Mouse (Mus musculus) mouse embryonic stem cell (cell line): ENCODE measurements around the gene Capn7.

Experiments used
- in situ Hi-C, 2 experiments: fragments of 300-500 bp; cut with MboI; formaldehyde crosslinking; loops; 1 replicate in 1 of 2; 3 replicates in 1 of 2; pipeline ENCODE4 v1.14.3; 2019 to 2020; ENCODE audit warnings: low sequenced_read_pairs in 2 of 2, low pct_unique_long_range_greater_than_20kb in 1 of 2, mixed read lengths in 1 of 2; ENCODE audit not compliant: unreplicated experiment in 1 of 2

Gene Capn7

DNA sequence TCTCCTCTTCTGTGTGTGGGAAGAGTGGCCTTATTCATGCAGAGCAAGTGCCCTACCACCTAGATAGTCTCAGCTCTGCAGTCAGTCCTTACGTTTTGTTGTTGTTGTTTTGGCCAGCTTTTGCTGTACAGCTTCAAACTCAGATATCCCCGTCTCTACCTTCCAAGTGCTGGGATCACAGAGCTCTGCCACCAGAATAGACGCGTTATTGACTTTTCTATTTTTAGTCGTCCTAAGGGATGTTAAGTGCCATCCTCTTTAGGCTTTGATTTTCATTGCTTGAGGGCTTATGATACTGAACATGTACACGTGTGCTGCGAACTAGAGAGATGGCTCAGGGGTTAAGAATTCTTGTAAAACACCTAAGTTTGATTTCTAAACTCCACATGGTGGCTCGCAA, 6.8 kb downstream of the Capn7 start:
- in situ Hi-C loops, result no loop called here

DNA sequence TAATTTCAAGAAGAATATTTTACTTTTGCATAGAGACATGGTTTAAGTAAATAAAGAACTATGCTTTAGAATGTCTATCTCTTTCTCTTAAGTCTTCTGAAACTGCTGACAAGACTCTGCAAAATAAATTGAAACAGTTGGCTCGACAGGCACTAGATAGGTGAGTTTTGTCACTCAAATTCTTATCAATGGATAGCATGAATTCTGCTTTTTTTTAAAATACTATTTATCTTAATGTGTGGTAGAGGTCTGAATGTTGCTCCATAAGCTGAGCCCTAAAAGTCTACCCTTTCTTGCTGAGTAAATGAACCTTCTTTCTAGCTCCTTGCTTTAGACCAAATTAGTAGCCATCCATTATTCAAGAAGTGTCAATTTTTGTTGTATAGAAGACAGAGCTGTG, 8.9 kb downstream of the Capn7 start:
- in situ Hi-C loops, result no loop called here

DNA sequence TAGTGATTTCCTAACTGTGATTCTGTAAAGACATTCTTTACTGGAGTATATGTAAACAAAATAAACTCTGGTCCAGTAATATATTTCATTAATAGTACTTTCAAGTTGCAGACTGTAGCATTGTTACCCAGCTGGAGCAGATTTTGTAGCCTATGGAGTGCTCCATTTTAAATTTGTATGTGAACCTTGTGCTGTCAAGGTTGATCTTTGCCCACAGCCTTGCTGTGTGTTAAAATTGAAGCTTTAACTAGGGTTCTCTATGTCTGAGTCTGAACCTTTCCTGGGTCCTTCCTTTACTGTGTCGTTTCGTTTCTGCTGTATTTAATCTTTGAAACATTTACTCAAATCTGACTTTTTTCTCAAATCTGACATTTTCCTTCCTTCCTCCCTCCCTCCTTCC, 25.8 kb downstream of the Capn7 start:
- in situ Hi-C loops, result no loop called here

DNA sequence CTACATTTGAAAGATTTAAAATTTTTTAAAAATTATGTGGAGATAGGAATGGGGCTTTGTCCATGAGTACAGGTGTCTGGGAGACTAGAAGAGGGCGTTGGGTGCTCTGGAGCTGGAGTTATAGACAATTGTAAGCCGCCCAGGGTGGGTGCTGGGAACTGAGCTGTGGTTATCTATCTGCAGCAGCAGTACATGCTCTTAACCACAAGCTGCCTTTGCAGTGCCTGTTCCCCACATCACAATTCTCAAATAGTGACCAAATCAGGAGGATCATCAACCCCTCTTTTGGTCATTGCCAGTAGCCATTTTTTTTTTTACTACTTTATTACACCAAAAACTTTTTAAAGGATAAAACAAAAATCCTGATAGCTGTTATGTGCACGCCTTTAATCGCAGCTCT, 28.2 kb downstream of the Capn7 start:
- in situ Hi-C loops, result no loop called here

DNA sequence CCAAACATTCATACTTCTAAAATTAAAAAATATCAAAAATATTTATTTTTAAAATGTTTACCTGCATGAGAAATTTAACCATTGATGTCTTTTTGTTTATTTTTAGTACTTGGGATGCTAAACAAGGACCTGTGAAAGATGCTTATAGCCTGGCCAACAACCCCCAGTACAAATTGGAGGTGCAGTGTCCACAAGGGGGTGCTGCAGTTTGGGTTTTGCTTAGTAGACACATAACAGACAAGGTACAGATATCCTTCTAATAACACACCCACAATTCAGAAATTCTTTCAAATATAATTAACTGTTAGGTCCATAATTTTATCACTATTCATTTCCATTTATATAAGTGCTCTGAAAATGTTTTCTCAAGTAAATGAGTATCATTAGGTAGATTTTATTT, 28.9 kb downstream of the Capn7 start:
- in situ Hi-C loops, result no loop called here

DNA sequence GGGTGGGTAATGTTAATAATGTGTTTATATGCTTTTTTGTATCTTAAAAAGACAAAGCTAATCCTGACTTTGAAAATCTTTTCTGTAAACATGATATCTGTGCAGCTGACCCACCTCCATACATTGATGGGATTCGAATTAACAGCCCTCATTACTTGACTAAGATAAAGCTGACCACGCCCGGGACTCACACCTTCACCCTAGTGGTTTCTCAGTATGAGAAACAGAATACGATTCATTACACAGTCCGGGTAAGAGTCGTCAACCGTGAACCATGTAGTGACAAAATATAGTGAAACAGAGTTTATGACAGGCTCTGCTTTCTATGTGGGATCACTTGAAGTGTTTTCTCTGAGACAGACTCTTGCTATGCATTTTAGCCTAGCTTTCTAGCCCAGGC, 31.5 kb downstream of the Capn7 start:
- in situ Hi-C loops, result no loop called here

DNA sequence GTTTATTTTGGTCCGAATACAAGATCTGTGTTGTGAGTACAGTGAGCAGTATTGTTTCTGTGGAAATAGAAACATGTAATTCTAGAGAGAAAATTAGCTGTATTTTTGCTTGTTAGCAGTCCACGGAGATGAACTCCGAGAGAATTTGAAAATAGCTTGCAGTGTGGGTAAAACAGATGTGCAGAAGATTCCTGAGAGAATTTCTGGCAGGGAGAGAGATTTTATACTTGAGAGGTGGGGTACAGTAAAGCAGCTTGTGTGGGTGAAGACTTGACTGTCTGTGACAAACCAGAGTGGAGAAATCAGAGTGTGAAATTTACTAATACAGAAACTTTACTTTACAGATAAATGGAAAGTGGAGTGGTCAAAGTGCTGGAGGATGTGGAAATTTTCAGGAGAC, 32.9 kb downstream of the Capn7 start:
- in situ Hi-C loops, result no loop called here

DNA sequence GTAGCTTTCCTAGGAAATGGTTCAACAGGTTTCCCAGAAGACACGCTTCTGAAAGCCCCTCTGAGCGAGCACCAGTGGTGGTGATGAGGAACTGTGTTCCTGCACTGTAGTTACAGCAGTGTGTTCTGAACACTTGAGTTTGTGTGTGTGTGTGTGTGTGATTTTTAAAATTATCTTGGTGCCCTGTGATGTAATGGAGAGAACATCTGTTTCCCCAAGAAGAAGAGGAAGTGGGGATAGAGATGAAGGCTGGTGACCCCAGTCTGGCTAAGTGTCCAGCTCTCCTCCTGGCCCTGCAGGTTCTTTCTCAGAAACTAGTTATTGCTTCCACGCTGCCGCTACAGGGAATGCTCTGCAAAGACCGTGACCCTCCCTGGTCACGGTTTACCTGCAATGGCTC, 38.0 kb downstream of the Capn7 start:
- in situ Hi-C loops, result no loop called here

DNA sequence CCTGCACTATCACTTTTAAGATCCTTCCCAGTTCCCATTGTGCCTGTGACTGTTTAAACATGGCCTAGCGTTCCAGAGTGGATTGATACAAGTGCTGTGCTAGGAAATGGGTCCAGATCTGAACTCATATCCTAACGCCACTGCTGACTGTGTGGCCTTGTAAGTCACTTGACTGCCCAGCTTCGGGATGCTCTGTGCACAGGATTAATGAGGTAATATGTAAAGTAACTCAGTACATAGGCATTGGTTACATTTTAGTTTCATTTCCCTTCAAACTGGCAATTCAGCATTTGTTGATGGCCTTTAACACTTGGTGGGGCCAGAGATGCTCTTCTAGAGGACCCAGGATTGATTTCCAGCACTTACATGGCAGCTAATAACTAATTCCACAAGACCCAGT, 39.9 kb downstream of the Capn7 start:
- in situ Hi-C loops, result no loop called here

DNA sequence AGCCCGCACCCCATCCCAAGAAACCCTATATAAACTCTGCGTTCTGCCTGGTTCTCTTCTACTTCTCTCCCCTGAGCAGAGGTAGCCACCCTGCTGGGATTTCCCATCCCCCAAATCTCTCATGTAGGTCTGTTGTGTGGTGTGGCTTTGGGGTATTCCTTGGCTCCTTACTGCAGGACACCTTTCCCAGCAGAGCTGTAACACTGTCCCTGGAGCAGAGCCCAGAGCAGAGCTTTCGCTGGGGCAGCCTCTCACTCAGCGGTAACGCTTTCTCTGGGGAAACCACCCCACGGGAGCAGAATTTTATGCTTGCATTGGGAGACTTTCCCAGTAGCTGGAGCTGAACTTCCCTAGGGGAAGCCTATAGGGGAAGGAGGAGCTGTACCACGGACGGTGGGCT, 45.8 kb downstream of the Capn7 start:
- in situ Hi-C loops, result no loop called here

DNA sequence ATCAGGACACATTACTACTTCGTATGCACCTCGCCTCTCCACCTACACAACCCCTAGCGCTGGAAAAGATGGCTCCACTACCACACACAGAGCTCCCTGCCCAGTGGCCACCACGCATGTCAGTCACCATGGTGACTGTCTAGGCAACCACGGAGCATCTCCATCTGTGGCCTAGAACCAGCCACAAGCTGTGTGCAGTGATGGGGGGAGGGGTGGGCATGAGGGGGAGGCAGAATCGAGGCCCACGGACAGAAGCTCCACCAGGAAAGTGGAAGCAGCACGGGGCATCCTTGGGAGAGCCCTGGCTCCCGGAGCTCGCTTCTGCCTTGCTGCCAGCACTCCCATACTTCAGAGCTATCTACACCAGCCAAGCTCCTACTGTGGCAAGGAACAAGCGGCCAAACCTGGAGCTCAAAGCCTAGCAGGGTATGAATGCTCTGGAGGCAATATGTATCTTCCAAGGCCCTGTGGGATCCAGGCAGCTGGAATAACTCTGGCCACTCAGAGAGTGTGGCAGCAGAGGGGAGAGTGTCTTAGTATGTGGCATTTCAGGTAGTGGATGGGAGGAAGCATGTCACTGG, 47.1 kb downstream of the Capn7 start:
- in situ Hi-C loops, result no loop called here

DNA sequence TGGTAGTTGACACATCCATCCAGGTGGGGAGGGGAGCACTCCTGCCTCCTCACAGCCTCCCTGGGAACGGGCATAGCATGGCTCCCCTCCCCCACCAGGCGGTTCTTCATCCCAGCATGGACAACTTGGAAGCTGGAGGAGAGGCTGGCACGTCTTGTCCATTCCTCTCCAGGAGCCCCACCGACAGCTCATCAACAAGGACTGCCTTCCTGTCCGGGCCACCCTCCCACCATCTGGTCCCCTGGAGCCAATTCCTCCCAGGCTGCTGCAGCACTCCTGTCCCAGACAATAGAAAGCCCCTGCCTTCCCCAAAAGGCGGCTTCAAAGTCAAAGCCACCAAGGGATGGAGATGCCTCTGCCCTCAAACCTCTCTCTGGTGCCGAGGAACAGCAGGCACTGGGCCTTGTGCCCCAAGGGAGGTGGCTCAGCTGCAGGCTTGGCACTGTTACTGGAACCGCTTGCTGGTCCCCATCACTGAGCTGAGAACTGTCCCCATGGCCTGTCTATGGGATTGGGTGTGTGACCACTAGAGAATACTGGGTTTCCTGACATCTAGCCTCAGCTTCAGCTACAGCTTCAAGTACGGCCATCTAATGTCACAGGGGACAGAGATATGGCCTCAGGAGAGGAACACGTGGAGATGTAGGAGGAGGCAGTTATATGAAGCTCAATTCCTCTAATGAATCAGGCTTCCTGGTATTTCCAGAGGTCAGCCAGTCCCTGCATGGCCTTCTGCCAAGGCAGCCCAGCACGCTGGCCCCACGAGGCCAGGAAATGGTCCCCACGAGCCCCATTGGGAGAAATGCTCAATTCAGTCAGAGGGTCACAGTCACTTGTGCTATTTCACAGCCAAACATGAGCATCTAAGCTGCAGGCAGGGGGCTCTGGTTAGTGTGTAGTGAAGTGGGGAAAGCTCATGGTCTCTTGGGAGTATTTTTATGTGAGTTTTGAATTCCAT, 48.2 kb downstream of the Capn7 start:
- in situ Hi-C loops, result no loop called here

DNA sequence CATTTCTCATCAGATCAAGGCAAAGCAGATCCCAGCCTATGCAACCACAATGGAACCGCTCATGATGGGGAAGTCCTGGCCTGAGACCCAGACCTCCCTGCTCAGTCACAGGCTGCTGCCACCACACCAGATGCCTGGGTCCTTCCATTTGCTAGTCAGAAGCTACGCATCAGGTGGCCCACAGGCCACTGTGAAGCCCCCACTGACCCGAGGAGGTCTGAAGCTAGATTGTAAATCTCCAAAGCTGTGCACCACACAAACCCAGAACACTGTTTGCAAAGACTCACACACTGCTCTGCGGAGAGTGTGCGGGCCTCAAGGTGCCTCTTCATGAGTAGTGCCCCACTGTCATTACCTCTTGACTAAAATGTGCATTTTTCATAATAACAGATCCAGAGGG, 49.0 kb downstream of the Capn7 start:
- in situ Hi-C loops, result no loop called here

DNA sequence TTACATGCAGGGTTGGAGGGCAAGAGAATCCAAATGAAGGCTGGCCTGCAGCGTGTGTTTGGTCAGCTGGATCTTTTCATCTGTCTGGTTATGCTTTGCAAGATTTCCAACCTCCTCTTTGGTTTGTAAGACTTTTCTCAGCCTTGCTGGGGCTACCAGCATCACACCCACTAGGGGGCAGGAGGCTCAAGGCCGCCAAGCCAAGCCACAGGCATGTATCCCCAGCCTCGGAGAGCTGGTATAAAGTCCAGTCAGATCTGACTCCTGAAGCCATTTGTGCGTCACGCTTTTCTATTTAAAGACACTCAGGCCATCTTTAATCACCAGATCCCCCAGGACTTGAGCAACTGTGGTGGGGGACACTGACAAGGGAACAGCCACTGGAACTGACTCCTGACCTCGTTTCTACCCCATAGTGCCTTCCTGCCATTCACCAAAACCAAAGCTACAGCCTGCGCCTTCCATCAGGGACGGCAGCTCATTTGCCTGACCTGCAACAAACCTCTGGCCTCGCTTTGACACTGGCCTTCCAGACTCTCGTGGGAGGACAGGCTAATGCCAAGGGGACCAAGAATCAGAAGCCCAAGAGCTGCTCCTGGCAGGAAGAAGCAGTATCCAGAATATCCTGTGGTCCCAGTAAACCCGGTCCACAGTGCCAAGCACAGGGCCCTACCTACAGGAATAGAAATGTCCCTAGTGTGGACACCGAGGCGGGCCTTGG, 49.7 kb downstream of the Capn7 start:
- in situ Hi-C loops, result no loop called here

DNA sequence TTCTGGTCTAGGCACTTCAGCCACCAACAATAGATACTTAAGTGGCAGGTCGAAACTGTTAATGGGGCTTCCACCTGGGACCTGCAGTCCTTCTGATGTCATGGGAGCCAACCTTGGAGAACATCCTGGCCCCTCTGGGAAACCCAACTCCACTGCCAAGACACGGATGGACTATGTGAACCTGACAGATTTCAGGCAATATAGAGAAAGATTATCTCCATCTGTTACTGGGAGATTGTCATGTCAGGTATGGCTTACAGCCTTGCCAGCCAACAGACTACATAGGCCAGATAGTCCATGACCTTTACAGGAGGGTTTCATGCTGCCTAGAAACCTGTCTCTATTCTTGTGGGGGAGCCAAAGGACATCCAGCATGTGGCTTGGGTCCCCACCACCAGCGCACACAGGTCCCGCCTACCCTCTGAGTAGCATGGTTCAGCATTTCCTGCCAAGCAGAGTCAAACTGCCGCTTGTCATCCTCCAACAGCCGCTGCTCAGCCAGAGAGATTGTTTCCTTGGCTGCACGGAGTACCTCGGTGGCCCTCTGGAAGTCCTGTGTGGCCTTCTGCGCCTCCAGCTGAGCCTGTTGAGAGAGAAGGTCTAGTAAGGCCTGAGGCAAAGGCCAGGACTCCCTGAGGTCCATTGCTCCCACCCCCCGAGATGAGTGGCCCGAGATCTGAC, 51.0 kb downstream of the Capn7 start:
- in situ Hi-C loops, result no loop called here

DNA sequence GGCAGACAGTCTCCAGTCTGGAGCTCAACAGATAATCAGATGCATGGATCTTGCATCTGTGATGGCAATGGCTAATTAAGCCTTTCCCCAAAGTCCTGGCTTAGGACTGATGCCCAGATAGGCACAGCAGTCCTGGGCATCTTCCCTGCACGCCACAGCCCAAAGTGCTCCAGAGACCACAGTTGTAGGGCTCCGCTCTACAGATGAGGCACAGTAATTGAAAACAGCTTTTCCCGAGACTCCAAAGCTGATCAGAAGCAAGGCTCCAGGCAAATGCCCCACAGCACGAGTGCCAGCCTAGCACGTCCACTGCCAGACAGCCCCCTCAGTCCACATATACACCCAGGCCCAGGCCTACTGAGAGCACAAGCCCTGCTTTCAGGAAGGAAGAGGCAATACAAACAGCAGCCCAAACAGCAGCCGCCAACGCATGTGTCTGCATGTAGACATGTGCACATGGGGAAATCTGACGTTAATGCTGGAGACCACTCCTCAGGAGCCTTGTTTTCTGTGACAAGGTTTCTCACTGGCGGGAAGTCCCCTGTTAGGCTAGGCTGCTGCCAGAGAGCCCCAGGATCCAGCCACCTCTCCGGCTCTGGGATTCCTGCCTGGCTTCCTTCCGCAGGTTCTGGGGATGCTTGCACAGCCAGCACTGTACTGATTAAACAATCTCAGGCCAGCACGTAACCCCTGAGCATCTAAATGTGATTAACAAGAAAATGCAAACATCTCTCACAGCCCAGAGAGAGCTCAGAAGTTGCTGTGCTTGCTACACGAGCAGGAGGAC, 51.8 kb downstream of the Capn7 start:
- in situ Hi-C loops, result no loop called here

DNA sequence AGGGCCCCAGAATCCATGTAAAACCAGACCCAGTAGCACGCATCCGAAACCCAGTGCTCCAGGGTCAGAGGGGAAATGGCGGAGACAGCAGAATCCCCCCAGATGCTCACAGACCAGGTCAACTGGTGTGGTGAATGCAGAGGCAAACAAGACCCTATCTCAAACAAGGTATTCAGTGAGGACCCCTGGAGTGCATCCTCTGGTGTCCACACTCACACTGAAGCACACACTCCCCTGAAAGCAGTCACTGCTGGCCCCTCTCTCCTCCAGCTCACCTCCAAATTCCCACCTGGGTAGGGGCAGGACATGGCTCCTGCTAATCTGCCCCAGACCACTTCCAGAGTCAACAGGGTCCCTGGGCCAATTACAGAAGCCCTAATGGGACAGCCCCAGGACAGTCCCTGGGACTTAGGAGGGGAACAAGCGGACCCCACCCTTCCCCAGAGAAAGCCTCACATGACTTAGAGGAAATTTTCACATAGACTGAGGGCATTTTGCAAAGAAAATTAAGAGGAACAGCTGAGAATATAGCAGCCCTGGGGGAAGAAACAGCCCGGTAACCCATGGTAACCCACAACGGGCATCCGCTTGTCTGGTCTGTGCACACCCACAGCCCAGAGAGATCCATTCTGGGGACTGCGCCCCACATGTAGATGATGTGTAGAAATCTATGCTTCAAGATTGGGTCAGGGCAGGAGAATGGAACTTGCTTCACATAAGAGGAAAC, 53.1 kb downstream of the Capn7 start:
- in situ Hi-C loops, result no loop called here

DNA sequence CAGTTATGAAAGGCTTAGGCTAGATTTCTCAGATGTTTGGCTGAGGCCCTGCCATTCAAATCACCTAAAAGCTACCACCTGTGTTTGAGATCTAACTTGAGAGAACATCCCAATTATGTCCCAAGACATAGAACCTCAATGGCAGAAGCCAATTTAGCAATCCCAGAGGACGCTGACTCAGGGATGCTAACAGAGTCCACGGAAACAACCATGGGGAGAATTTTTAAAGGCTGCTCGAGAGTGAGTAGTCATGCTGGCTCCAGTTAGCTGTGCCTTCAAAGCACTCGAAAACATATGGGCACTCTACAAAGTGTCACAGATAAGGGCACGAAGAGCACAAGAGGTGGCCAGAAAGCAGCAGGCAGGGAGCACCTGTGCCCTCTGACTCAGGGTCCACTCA, 55.9 kb downstream of the Capn7 start:
- in situ Hi-C loops, result no loop called here
